Mouse (Mus musculus) heart, embryonic 12.5 days (tissue): ENCODE measurements around the gene Atp5j. TPM values are rescaled to one million over a fixed set of nuclear protein-coding genes. Genes with fewer than 3 reads are reported as not detected.
A peak's percentile ranks its signal among the peaks of the same experiment; 100 is the strongest.

Source experiments
- ATAC-seq: fragments of 200-750 bp; cut with Nextera tagmentation; 2 replicates; pipeline ENCODE4 v1.8.0; 2017; ENCODE audit warnings: moderate TSS enrichment, moderate library complexity; ENCODE audit not compliant: insufficient number of reproducible peaks, low FRiP score
- H3K27ac ChIP-seq: fragments of 300-500 bp; sonication (generic); 2 replicates; pipeline ENCODE4 v1.5.1; 2016; ENCODE audit warnings: mild to moderate bottlenecking, moderate library complexity; ENCODE audit not compliant: poor library complexity, severe bottlenecking
- H3K27me3 ChIP-seq: fragments of 300-500 bp; sonication (generic); replicated peaks from 2 replicates; pipeline ENCODE4 v1.6.1; 2016; ENCODE audit warnings: mild to moderate bottlenecking, moderate library complexity
- H3K36me3 ChIP-seq: fragments of 300-500 bp; sonication (generic); 2 replicates; pipeline ENCODE4 v1.6.1; 2016; ENCODE audit warnings: mild to moderate bottlenecking, moderate library complexity
- H3K4me1 ChIP-seq: fragments of 300-500 bp; sonication (generic); replicated peaks from 2 replicates; pipeline ENCODE4 v1.6.1; 2016; ENCODE audit warnings: mild to moderate bottlenecking
- H3K4me2 ChIP-seq: fragments of 300-500 bp; sonication (generic); 2 replicates; pipeline ENCODE4 v1.6.1; 2016; ENCODE audit warnings: mild to moderate bottlenecking, moderate library complexity
- H3K4me3 ChIP-seq: fragments of 300-500 bp; sonication (generic); 2 replicates; pipeline ENCODE4 v1.5.1; 2016; ENCODE audit warnings: mild to moderate bottlenecking
- H3K9ac ChIP-seq: fragments of 300-500 bp; sonication (generic); 2 replicates; pipeline ENCODE4 v1.6.1; 2016; ENCODE audit warnings: mild to moderate bottlenecking, moderate library complexity
- H3K9me3 ChIP-seq: fragments of 300-500 bp; sonication (generic); replicated peaks from 2 replicates; pipeline ENCODE4 v1.6.1; 2016; ENCODE audit warnings: mild to moderate bottlenecking, moderate library complexity
- WGBS: fragments of 180-500 bp; shearing (Covaris S2); methylation state at CpG from one replicate; pipeline ENCODE4 v1.1.7; 2016; 5-methylcytosine and 5-hydroxymethylcytosine counted together
- polyA plus RNA-seq: library from polyadenylated mRNA; unstranded; fragments of >200 nt; fragmentation: Nextera tagmentation; extraction: Ambion mirVana; gene quantifications from 2 replicates; pipeline ENCODE4 v1.2.1, GENCODE M21; 2016

Gene Atp5j
- polyA plus RNA-seq, 1 experiment from 2014 or later: 1,366 TPM

- no peak overlapping the region for H3K4me2 ChIP-seq
- H3K27me3 ChIP-seq: no peaks in the 10 kb centered on the region
- no peak for ATAC-seq
- no peak overlapping the region for H3K9ac ChIP-seq
- no peak overlapping the region for H3K27ac ChIP-seq
- H3K36me3 ChIP-seq: no peaks in the 10 kb centered on the region
- no peaks in the 10 kb centered on the region for H3K4me1 ChIP-seq
- H3K4me3 ChIP-seq: no peak overlapping the region
- 88% methylated on average over 7 of the region's 7 CpGs for WGBS
- H3K9me3 ChIP-seq: no peaks in the 10 kb centered on the region; the same call in 1 of the 2 replicates
Observed at GRCm38 (mm10) chr16:84807874-84808273, 27.6 kb downstream of the Atp5j start.

- Histone ChIP-seq H3K4me3 (no peak overlapping the region), H3K4me1 (peaks cover 4% of the 10 kb centered on the region; the same call in 1 of the 2 replicates), H3K36me3 (no peaks in the 10 kb centered on the region), H3K27me3 (no peaks in the 10 kb centered on the region), H3K4me2 (no peak overlapping the region), H3K9ac (no peak overlapping the region), H3K9me3 (no peaks in the 10 kb centered on the region; the same call in 1 of the 2 replicates), H3K27ac (no peak overlapping the region)
- 90% methylated on average over 3 of the region's 3 CpGs for WGBS
- no peak for ATAC-seq
Observed at GRCm38 (mm10) chr16:84806175-84806574, 29.2 kb downstream of the Atp5j start.

GRCm38 (mm10) chr16:84804866-84805265 lies 30.6 kb downstream of the Atp5j start:
- no peaks in the 10 kb centered on the region; the same call in 1 of the 2 replicates for H3K9me3 ChIP-seq
- no peaks in the 10 kb centered on the region for H3K36me3 ChIP-seq
- no peak overlapping the region; the same call in 1 of the 2 replicates for H3K27ac ChIP-seq
- no peaks in the 10 kb centered on the region for H3K27me3 ChIP-seq
- H3K9ac ChIP-seq: no peak overlapping the region
- no peak overlapping the region for H3K4me3 ChIP-seq
- H3K4me1 ChIP-seq: peaks cover 4% of the 10 kb centered on the region; the same call in 1 of the 2 replicates
- 54% methylated on average over 5 of the region's 5 CpGs for WGBS
- H3K4me2 ChIP-seq: no peak overlapping the region
- ATAC-seq: 0 out of 2 replicates have a peak, but pooled peaks have one; percentile 30

GRCm38 (mm10) chr16:84802217-84802616 lies 33.2 kb downstream of the Atp5j start:
- no peak overlapping the region for H3K4me3 ChIP-seq
- no peaks in the 10 kb centered on the region for H3K9me3 ChIP-seq
- no peak overlapping the region for H3K4me2 ChIP-seq
- peaks cover 4% of the 10 kb centered on the region; the same call in 1 of the 2 replicates for H3K4me1 ChIP-seq
- no peak overlapping the region for H3K27ac ChIP-seq
- ATAC-seq: peak; percentile 73
- WGBS: 44% methylated on average over 6 of the region's 6 CpGs
- H3K9ac ChIP-seq: no peak overlapping the region
- no peaks in the 10 kb centered on the region for H3K36me3 ChIP-seq
- no peaks in the 10 kb centered on the region for H3K27me3 ChIP-seq

- H3K9me3 ChIP-seq: no peaks in the 10 kb centered on the region
- H3K4me1 ChIP-seq: peaks cover 4% of the 10 kb centered on the region; the same call in 1 of the 2 replicates
- H3K27me3 ChIP-seq: no peaks in the 10 kb centered on the region
- H3K4me3 ChIP-seq: no peak overlapping the region
- 78% methylated on average over 1 of the region's 2 CpGs for WGBS
- no peak for ATAC-seq
- H3K27ac ChIP-seq: no peak overlapping the region
- H3K4me2 ChIP-seq: no peak overlapping the region
- no peak overlapping the region for H3K9ac ChIP-seq
- no peaks in the 10 kb centered on the region for H3K36me3 ChIP-seq
Observed at GRCm38 (mm10) chr16:84800038-84800437, 35.4 kb downstream of the Atp5j start.

GRCm38 (mm10) chr16:84796678-84797077 lies 38.7 kb downstream of the Atp5j start:
- no peak overlapping the region for H3K9ac ChIP-seq
- no peak overlapping the region for H3K27ac ChIP-seq
- no peak overlapping the region for H3K4me2 ChIP-seq
- H3K27me3 ChIP-seq: no peaks in the 10 kb centered on the region
- no peak overlapping the region for H3K4me3 ChIP-seq
- H3K36me3 ChIP-seq: no peaks in the 10 kb centered on the region
- H3K9me3 ChIP-seq: no peaks in the 10 kb centered on the region
- WGBS: 73% methylated on average over 9 of the region's 9 CpGs
- H3K4me1 ChIP-seq: no peaks in the 10 kb centered on the region
- no peak for ATAC-seq

GRCm38 (mm10) chr16:84795337-84795736 lies 40.1 kb downstream of the Atp5j start:
- no peaks in the 10 kb centered on the region for H3K36me3 ChIP-seq
- no peak overlapping the region for H3K4me3 ChIP-seq
- 64% methylated on average over 3 of the region's 3 CpGs for WGBS
- H3K27me3 ChIP-seq: no peaks in the 10 kb centered on the region
- H3K27ac ChIP-seq: no peak overlapping the region
- no peak overlapping the region for H3K4me2 ChIP-seq
- no peak for ATAC-seq
- H3K4me1 ChIP-seq: no peaks in the 10 kb centered on the region
- peaks cover 6% of the 10 kb centered on the region for H3K9me3 ChIP-seq
- no peak overlapping the region for H3K9ac ChIP-seq

GRCm38 (mm10) chr16:84793401-84793800 lies 42.0 kb downstream of the Atp5j start:
- H3K27me3 ChIP-seq: no peaks in the 10 kb centered on the region
- no peak for ATAC-seq
- 85% methylated on average over 14 of the region's 14 CpGs for WGBS
- H3K27ac ChIP-seq: no peak overlapping the region
- H3K9ac ChIP-seq: no peak overlapping the region
- no peak overlapping the region for H3K4me2 ChIP-seq
- H3K4me3 ChIP-seq: no peak overlapping the region
- peaks cover 6% of the 10 kb centered on the region for H3K9me3 ChIP-seq
- no peaks in the 10 kb centered on the region for H3K36me3 ChIP-seq
- no peaks in the 10 kb centered on the region for H3K4me1 ChIP-seq

GRCm38 (mm10) chr16:84790595-84791165 lies 44.7 kb downstream of the Atp5j start:
- Histone ChIP-seq H3K27ac (no peak overlapping the region), H3K4me1 (no peaks in the 10 kb centered on the region), H3K9ac (no peak overlapping the region), H3K9me3 (peaks cover 6% of the 10 kb centered on the region), H3K27me3 (no peaks in the 10 kb centered on the region), H3K4me3 (no peak overlapping the region), H3K36me3 (no peaks in the 10 kb centered on the region), H3K4me2 (no peak overlapping the region)
- WGBS: 54% methylated on average over 2 of the region's 2 CpGs
- no peak for ATAC-seq

- H3K4me1 ChIP-seq: no peaks in the 10 kb centered on the region
- no peak overlapping the region for H3K27ac ChIP-seq
- no peak overlapping the region for H3K4me3 ChIP-seq
- ATAC-seq: no peak
- H3K9ac ChIP-seq: no peak overlapping the region
- H3K4me2 ChIP-seq: no peak overlapping the region
- no peaks in the 10 kb centered on the region for H3K36me3 ChIP-seq
- 0 out of 2 replicates have a peak, but pooled peaks cover 1% of the 10 kb centered on the region for H3K9me3 ChIP-seq
- H3K27me3 ChIP-seq: no peaks in the 10 kb centered on the region
- 34% methylated on average over 7 of the region's 7 CpGs for whole genome bisulfite sequencing
Observed at GRCm38 (mm10) chr16:84784966-84785365, 50.5 kb downstream of the Atp5j start.

GRCm38 (mm10) chr16:84783279-84783678 lies 52.1 kb downstream of the Atp5j start:
- H3K36me3 ChIP-seq: no peaks in the 10 kb centered on the region
- H3K4me2 ChIP-seq: no peak overlapping the region
- no peak overlapping the region for H3K27ac ChIP-seq
- no peaks in the 10 kb centered on the region for H3K27me3 ChIP-seq
- no peak overlapping the region for H3K4me3 ChIP-seq
- no peak overlapping the region for H3K9ac ChIP-seq
- H3K9me3 ChIP-seq: peaks cover 10% of the 10 kb centered on the region
- H3K4me1 ChIP-seq: no peaks in the 10 kb centered on the region
- 29% methylated on average over 2 of the region's 2 CpGs for WGBS
- ATAC-seq: no peak

- Histone ChIP-seq H3K4me3 (no peak overlapping the region), H3K4me1 (no peaks in the 10 kb centered on the region), H3K9me3 (peaks cover 10% of the 10 kb centered on the region), H3K4me2 (no peak overlapping the region), H3K9ac (no peak overlapping the region), H3K27me3 (no peaks in the 10 kb centered on the region), H3K36me3 (no peaks in the 10 kb centered on the region), H3K27ac (no peak overlapping the region)
- ATAC-seq: no peak
- 72% methylated on average over 5 of the region's 5 CpGs for WGBS
Observed at GRCm38 (mm10) chr16:84779718-84780117, 55.7 kb downstream of the Atp5j start.
